Mouse (Mus musculus) MEL (cell line): ENCODE results near the gene Cdh16.

Experiments
- CHD1 ChIP-seq: IDR thresholded peaks from 2 replicates; pipeline ENCODE4 v1.6.1; 2012; ENCODE audit warnings: low read depth, mild to moderate bottlenecking, inconsistent platforms, low read length, improper control_type of control experiment
- MAFK ChIP-seq: IDR thresholded peaks from 2 replicates; pipeline ENCODE4 v1.6.1; 2011; ENCODE audit warnings: low read depth, mild to moderate bottlenecking, low read length, improper control_type of control experiment, borderline replicate concordance

- TF ChIP-seq CHD1 (no peak), MAFK (no peak)
Observed at GRCm38 (mm10) chr8:104629306-104630110, 5.3 kb upstream of the Cdh16 start.
